Mouse (Mus musculus) lung, embryonic 14.5 days (tissue): ENCODE measurements around the gene Adra2c. TPM values are rescaled to one million over a fixed set of nuclear protein-coding genes. Genes with fewer than 3 reads are reported as not detected.
A peak's percentile ranks its signal among the peaks of the same experiment; 100 is the strongest.

ENCODE experiments used
- ATAC-seq: fragments of 200-750 bp; cut with Nextera tagmentation; 2 replicates; pipeline ENCODE4 v1.8.0; 2017; ENCODE audit warnings: mild to moderate bottlenecking, moderate TSS enrichment, moderate library complexity; ENCODE audit not compliant: insufficient read depth
- DNase-seq: peaks from one replicate; pipeline ENCODE4 v3.0.0-alpha.2; 2015
- H3K27ac ChIP-seq: fragments of 300-500 bp; sonication (generic); 2 replicates; pipeline ENCODE4 v1.5.1; 2014; ENCODE audit warnings: low read depth, mild to moderate bottlenecking, moderate library complexity
- H3K27me3 ChIP-seq: fragments of 300-500 bp; sonication (generic); 2 replicates; pipeline ENCODE4 v1.6.1; 2014; ENCODE audit warnings: low read length, control low read depth; ENCODE audit not compliant: insufficient read depth
- H3K36me3 ChIP-seq: fragments of 300-500 bp; sonication (generic); 2 replicates; pipeline ENCODE4 v1.6.1; 2014; ENCODE audit warnings: control low read depth; ENCODE audit not compliant: insufficient read depth
- H3K4me1 ChIP-seq: fragments of 300-500 bp; sonication (generic); 2 replicates; pipeline ENCODE4 v1.6.1; 2014; ENCODE audit warnings: antibody characterized with exemption, control low read depth; ENCODE audit not compliant: insufficient read depth
- H3K4me2 ChIP-seq: fragments of 300-500 bp; sonication (generic); 2 replicates; pipeline ENCODE4 v1.6.1; 2014; ENCODE audit warnings: mild to moderate bottlenecking
- H3K4me3 ChIP-seq: fragments of 300-500 bp; sonication (generic); 2 replicates; pipeline ENCODE4 v1.5.1; 2014; ENCODE audit warnings: low read depth, low read length
- H3K9ac ChIP-seq: fragments of 300-500 bp; sonication (generic); 2 replicates; pipeline ENCODE4 v1.6.1; 2014
- H3K9me3 ChIP-seq: fragments of 300-500 bp; sonication (generic); 2 replicates; pipeline ENCODE4 v1.6.1; 2016; ENCODE audit warnings: low read depth, low read length, control low read depth
- CTCF ChIP-seq: IDR thresholded peaks from 2 replicates; pipeline ENCODE4 v1.5.1; 2016; ENCODE audit warnings: antibody characterized with exemption, low read depth
- WGBS: fragments of 180-500 bp; shearing (Covaris S2); extraction: QIAGEN DNeasy Blood & Tissue Kit; methylation state at CpG from one replicate; pipeline ENCODE4 v1.1.7; 2014; 5-methylcytosine and 5-hydroxymethylcytosine counted together
- polyA plus RNA-seq: library from polyadenylated mRNA; unstranded; fragments of >200 nt; fragmentation: Nextera tagmentation; extraction: Ambion mirVana; gene quantifications from 2 replicates; pipeline ENCODE4 v1.2.1, GENCODE M21; 2014

Adra2c gene
- polyA plus RNA-seq, 1 experiment from 2014 or later, result not detected

GRCm38 (mm10) chr5:35320650-35321049, 42.5 kb downstream of the Adra2c start:
- H3K4me3 ChIP-seq, result no peak overlapping the region
- H3K9ac ChIP-seq, result no peak overlapping the region
- H3K9me3 ChIP-seq, result no peaks in the 10 kb centered on the region
- peak; percentile 56 for DNase-seq
- H3K36me3 ChIP-seq, result no peaks in the 10 kb centered on the region
- H3K27me3 ChIP-seq, result no peaks in the 10 kb centered on the region
- 70% methylated on average over 2 of the region's 2 CpGs for WGBS
- no peak for TF ChIP-seq CTCF
- no peaks in the 10 kb centered on the region for H3K4me1 ChIP-seq
- no peak overlapping the region for H3K27ac ChIP-seq
- H3K4me2 ChIP-seq, result no peak overlapping the region
- no peak for ATAC-seq

DNA sequence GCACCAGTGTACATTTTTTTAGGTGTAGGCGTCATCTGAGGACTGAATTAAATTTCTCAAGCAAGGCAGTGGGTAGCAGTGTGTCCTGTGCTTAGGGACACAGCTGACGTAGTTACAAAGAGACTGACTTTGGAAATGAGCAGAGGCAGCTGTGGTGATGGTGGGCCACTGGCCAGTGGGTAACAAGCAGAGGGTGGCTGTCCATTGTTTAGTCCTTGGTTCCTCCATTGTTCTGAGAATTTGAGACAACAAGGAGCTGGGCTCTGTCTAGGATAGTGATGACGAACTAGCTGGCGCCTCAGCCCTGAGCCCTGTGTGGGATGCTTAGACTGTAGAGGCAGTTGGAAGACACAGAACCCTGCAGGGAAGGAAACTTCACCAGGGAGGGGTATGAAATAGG, 52.7 kb downstream of the Adra2c start:
- ATAC-seq (no peak), DNase-seq (no peak)
- TF ChIP-seq CTCF, result no peak
- Histone ChIP-seq H3K27ac (no peak overlapping the region), H3K9me3 (no peaks in the 10 kb centered on the region), H3K4me3 (no peak overlapping the region), H3K4me1 (no peaks in the 10 kb centered on the region), H3K36me3 (no peaks in the 10 kb centered on the region), H3K9ac (no peak overlapping the region), H3K4me2 (no peak overlapping the region), H3K27me3 (no peaks in the 10 kb centered on the region)
- 81% methylated on average over 4 of the region's 4 CpGs for WGBS

Other genes starting within 250 kb of the Adra2c start
- gene Hgfac, start 236.8 kb upstream of the Adra2c start, polyA plus RNA-seq, result 0.37 TPM in 1 of 2 replicates, not detected in the other
- gene Dok7, start 221.6 kb upstream of the Adra2c start, polyA plus RNA-seq, result 0.83 and 1.4 TPM in 2 replicates
- gene Lrpap1, start 172.6 kb upstream of the Adra2c start, polyA plus RNA-seq, result 120 and 127 TPM in 2 replicates
- not detected in 2 replicates for gene Hmx1, start 110.8 kb downstream of the Adra2c start, polyA plus RNA-seq
- gene Cpz, start 247.4 kb downstream of the Adra2c start, polyA plus RNA-seq, result 5.3 and 5.4 TPM in 2 replicates